Mouse (Mus musculus) forebrain, embryonic 16.5 days (tissue): ENCODE results near the gene Has1. TPM values are rescaled to one million over a fixed set of nuclear protein-coding genes. Genes with fewer than 3 reads are reported as not detected.
"Not testable (repeated sequence)": the region's sequence is repeated elsewhere in the genome, so short reads cannot be mapped to it uniquely, and the experiment has no call there.

Experiments
- ATAC-seq: fragments of 200-750 bp; cut with Nextera tagmentation; 2 replicates; pipeline ENCODE4 v1.8.0; 2017; ENCODE audit warnings: mild to moderate bottlenecking, moderate library complexity
- H3K27ac ChIP-seq: fragments of 300-500 bp; sonication (generic); 2 replicates; pipeline ENCODE4 v1.5.1; 2014; ENCODE audit warnings: low read length, control low read depth
- H3K27me3 ChIP-seq: fragments of 300-500 bp; sonication (generic); replicated peaks from 2 replicates; pipeline ENCODE4 v1.6.1; 2014; ENCODE audit warnings: low read length; ENCODE audit not compliant: control insufficient read depth, insufficient read depth
- H3K36me3 ChIP-seq: fragments of 300-500 bp; sonication (generic); 2 replicates; pipeline ENCODE4 v1.6.1; 2014; ENCODE audit not compliant: control insufficient read depth, insufficient read depth
- H3K4me1 ChIP-seq: fragments of 300-500 bp; sonication (generic); replicated peaks from 2 replicates; pipeline ENCODE4 v1.6.1; 2014; ENCODE audit warnings: low read length; ENCODE audit not compliant: control insufficient read depth, insufficient read depth
- H3K4me2 ChIP-seq: fragments of 300-500 bp; sonication (generic); 2 replicates; pipeline ENCODE4 v1.6.1; 2014; ENCODE audit warnings: mild to moderate bottlenecking, low read length, control low read depth
- H3K4me3 ChIP-seq: fragments of 300-500 bp; sonication (generic); replicated peaks from 2 replicates; pipeline ENCODE4 v1.5.1; 2014; ENCODE audit warnings: mild to moderate bottlenecking, low read length, control low read depth
- H3K9ac ChIP-seq: fragments of 300-500 bp; sonication (generic); replicated peaks from 2 replicates; pipeline ENCODE4 v1.6.1; 2014; ENCODE audit warnings: low read depth, low read length, control low read depth
- H3K9me3 ChIP-seq: fragments of 300-500 bp; sonication (generic); 2 replicates; pipeline ENCODE4 v1.6.1; 2016; ENCODE audit warnings: low read length; ENCODE audit not compliant: control insufficient read depth
- WGBS: fragments of 180-500 bp; shearing (Covaris S2); extraction: QIAGEN DNeasy Blood & Tissue Kit; methylation state at CpG from one replicate; pipeline ENCODE4 v1.1.7; 2014; 5-methylcytosine and 5-hydroxymethylcytosine counted together
- polyA plus RNA-seq: library from polyadenylated mRNA; unstranded; fragments of >200 nt; fragmentation: Nextera tagmentation; extraction: Ambion mirVana; gene quantifications from 2 replicates; pipeline ENCODE4 v1.2.1, GENCODE M21; 2015

Has1 gene
- polyA plus RNA-seq, 1 experiment from 2014 or later = 0.92 TPM

DNA sequence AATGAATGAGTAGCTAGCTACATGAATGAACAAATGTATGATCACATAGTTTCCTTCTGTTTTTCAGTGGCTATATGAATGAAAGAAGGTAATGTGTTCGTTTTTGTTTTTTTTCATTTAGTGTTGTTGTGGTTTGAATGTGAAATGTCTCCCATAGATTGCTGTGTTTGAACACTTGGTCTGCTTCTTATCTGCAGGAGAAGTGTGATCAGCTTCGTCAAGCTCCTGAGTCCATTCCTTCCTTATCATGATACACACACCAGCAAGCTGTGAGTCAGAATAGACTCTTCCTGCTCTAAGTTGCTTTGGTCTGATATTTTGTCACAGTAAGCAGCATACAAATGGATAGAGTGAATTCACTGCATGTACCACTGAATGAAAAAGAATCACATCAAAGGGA is 6.0 kb downstream of the Has1 start:
- Histone ChIP-seq H3K4me1 (peaks cover 4% of the 10 kb centered on the region; the same call in 1 of the 2 replicates), H3K36me3 (no peaks in the 10 kb centered on the region), H3K4me2 (no peak overlapping the region), H3K27me3 (no peaks in the 10 kb centered on the region), H3K27ac (no peak overlapping the region), H3K9ac (no peak overlapping the region), H3K4me3 (no peak overlapping the region), H3K9me3 (no peaks in the 10 kb centered on the region)
- ATAC-seq = no peak
- 85% methylated on average over 2 of the region's 2 CpGs for WGBS

DNA sequence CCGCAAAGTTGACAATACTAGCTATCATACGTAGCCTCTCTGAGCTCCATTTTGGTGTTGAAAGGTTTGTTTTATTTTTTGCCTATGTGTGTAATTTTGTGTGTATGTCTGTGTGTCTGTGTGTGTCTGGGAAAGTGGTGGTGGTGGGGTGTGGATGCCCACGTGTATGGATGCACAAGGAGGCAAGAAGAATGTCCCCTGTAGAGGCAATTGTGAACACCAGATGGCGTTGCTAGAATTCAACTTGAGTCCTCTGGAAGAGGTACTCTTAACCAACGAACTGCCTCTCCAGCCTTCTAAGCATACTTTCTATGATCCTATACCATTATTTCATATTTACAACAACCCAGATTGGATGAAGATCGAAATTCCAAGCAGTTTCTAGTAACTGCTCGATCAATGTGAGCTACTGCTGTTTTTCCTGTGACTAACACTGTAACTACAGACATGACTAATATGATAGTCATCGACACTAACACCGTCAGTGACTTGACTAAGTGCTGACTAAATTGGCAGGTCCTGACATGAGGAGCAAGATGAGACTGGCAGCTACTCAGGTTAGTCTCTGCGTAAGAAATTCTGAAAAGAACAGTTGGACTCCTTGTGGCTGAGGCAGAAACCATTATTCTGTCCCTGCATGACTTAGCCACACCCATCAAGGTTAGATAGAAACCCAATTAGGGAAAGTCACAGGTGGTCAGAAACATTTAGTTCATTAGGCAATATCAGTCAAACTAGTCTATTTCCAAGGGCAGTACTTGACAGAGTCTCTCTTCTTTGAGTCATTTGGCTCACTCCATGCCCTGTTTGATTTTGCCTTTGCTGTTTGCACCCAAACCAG is 9.6 kb downstream of the Has1 start:
- Histone ChIP-seq H3K9me3 (no peaks in the 10 kb centered on the region), H3K4me1 (peaks cover 4% of the 10 kb centered on the region; the same call in 1 of the 2 replicates), H3K36me3 (no peaks in the 10 kb centered on the region), H3K4me3 (no peak overlapping the region), H3K27me3 (no peaks in the 10 kb centered on the region), H3K27ac (no peak overlapping the region), H3K9ac (no peak overlapping the region), H3K4me2 (no peak overlapping the region)
- no peak for ATAC-seq
- 69% methylated on average over 10 of the region's 10 CpGs for WGBS

DNA sequence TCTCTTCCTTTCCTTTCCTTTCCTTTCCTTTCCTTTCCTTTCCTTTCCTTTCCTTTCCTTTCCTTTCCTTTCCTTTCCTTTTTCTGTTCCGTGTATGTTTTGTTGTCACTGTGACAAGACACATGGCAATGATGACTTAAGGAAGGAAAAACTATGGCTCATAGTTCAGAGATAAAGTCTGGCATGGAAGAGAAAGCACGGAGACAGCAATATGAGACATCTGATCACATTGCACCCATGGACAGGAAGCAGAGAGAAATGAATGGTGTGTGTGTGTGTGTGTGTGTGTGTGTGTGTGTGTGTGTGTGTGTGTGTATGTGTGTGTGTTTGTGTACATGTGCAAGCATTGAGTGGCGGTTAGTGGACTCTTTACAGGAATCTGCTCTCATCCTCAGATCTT is 10.4 kb downstream of the Has1 start:
- 86% methylated on average over 3 of the region's 3 CpGs for WGBS
- not testable (repeated sequence) for H3K27ac ChIP-seq, H3K4me3 ChIP-seq, H3K36me3 ChIP-seq, H3K27me3 ChIP-seq, H3K9ac ChIP-seq, H3K4me2 ChIP-seq, H3K9me3 ChIP-seq, H3K4me1 ChIP-seq, ATAC-seq

DNA sequence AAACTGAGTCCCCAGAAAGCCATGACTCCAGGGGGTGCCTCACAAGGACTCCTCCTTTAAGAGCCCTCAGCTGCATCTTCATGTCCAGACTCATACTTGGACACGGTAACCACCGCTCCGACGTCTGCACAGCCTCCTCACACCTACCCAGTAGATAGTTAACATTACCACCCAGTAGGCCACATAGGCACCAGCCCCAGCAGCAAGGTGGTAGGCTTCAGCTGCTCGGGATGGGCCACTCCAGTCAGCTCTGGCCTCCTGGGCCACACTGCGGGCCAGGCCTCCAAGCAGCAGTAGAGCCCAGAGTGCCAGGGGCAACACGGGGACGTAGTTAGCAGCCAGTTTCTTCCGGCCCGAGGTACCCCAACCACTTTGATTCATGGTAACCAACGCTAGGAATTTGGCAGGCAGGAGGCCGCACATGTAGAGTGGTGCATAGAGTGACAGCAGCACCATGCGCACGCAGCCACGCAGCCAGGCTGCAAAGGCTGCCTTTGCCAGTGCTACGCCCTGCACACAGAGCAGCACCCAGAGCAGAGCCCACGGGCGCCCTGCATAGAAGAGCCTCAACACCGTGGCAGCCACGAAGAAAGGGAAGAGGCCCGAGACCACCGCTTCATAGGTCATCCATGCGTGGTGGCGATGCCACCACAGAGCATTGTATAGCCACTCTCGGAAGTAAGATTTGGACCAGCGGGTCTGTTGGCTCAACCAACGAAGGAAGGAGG is 11.3 kb downstream of the Has1 start:
- no peaks in the 10 kb centered on the region for H3K9me3 ChIP-seq
- no peak overlapping the region for H3K4me2 ChIP-seq
- no peaks in the 10 kb centered on the region for H3K36me3 ChIP-seq
- H3K27me3 ChIP-seq = no peaks in the 10 kb centered on the region
- WGBS = 75% methylated on average over 27 of the region's 27 CpGs
- peak; percentile 77 for ATAC-seq
- peaks cover 3% of the 10 kb centered on the region for H3K4me1 ChIP-seq
- no peak overlapping the region for H3K9ac ChIP-seq
- H3K4me3 ChIP-seq = no peak overlapping the region
- no peak overlapping the region for H3K27ac ChIP-seq

DNA sequence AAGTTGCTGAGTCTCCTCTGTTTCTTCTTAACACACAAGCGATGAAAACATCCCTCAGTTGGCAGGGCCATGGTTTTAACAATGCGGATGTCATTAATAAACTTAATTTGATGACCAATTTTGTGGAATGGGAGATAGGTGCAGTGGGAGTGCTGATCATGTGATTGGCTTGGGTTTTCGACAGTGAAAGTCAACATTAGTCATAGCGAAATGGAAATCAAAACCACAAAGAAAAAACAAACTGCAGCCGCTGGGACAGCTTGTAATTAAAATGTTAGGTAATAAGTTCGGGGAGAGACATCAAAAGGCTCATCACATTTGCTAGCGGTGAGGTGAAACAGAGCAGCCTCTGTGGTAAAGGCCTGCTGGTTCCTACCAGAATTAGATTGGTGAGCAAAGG is 14.2 kb downstream of the Has1 start:
- H3K4me3 ChIP-seq = no peak overlapping the region
- no peaks in the 10 kb centered on the region; the same call in 1 of the 2 replicates for H3K36me3 ChIP-seq
- WGBS = 92% methylated on average over 7 of the region's 7 CpGs
- H3K4me2 ChIP-seq = no peak overlapping the region
- peaks cover 24% of the 10 kb centered on the region for H3K4me1 ChIP-seq
- no peaks in the 10 kb centered on the region for H3K9me3 ChIP-seq
- H3K27me3 ChIP-seq = no peaks in the 10 kb centered on the region
- no peak for ATAC-seq
- H3K9ac ChIP-seq = no peak overlapping the region
- H3K27ac ChIP-seq = no peak overlapping the region

- H3K27ac ChIP-seq = no peak overlapping the region
- peaks cover 26% of the 10 kb centered on the region for H3K4me1 ChIP-seq
- H3K4me2 ChIP-seq = no peak overlapping the region
- 94% methylated on average over 2 of the region's 2 CpGs for WGBS
- no peaks in the 10 kb centered on the region for H3K27me3 ChIP-seq
- no peaks in the 10 kb centered on the region; the same call in 1 of the 2 replicates for H3K36me3 ChIP-seq
- ATAC-seq = no peak
- no peak overlapping the region for H3K4me3 ChIP-seq
- no peak overlapping the region for H3K9ac ChIP-seq
- H3K9me3 ChIP-seq = no peaks in the 10 kb centered on the region
Measured at GRCm38 (mm10) chr17:17839276-17839675, 15.7 kb downstream of the Has1 start.

DNA sequence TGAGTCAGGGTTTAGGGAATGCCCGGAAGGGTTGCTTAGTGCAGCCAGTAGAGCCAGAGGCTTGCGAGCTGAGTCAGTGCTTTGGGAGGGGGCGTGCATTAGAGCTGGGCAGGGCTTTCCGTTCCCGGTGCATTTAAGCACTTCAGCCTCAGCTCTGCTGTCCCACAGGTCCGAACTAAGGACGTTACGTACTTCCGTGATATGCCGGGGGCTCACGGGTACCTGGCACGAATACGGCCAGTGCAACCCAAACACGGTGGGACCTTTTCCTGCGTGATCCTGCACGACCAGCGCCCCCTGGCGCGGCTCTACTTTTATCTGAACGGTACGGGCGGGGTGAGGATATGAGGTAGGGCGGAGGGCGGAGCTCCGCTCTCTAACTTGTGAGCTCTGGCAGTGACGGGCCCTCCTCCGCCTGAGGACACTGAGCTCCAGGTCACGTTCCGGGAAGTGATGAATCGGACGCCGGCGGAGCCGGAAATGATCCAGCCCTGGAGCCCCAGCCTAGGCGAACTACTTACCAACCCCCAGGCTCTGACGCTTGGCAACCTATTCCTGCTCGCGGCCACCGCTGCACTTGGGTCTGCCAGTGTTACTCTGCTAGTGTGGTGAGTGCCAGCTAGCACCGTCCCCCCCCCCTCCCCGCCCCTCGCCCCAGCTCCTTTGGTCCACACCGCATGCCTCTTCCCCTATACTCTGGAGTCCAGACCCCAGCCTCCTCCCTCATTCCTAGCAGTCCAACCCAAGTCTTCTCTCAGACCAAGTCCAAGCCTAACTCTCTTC is 16.9 kb downstream of the Has1 start:
- Histone ChIP-seq H3K36me3 (peaks cover 2% of the 10 kb centered on the region; the same call in 1 of the 2 replicates), H3K4me3 (peak overlapping the region; percentile 52), H3K9ac (peak overlapping the region; percentile 62), H3K9me3 (no peaks in the 10 kb centered on the region), H3K4me1 (peaks cover 30% of the 10 kb centered on the region), H3K27me3 (no peaks in the 10 kb centered on the region), H3K27ac (peak overlapping the region; percentile 77), H3K4me2 (peak overlapping the region; percentile 62)
- WGBS = under 1% methylated on average over 42 of the region's 43 CpGs
- ATAC-seq = peak; percentile 96

- peak overlapping the region; percentile 77 for H3K27ac ChIP-seq
- no peaks in the 10 kb centered on the region for H3K9me3 ChIP-seq
- peaks cover 4% of the 10 kb centered on the region for H3K36me3 ChIP-seq
- peak overlapping the region; percentile 62 for H3K9ac ChIP-seq
- H3K4me2 ChIP-seq = peak overlapping the region; percentile 62
- 9% methylated on average over 13 of the region's 13 CpGs for WGBS
- H3K27me3 ChIP-seq = no peaks in the 10 kb centered on the region
- H3K4me1 ChIP-seq = peaks cover 32% of the 10 kb centered on the region
- H3K4me3 ChIP-seq = peak overlapping the region; percentile 52
- no peak for ATAC-seq
Measured at GRCm38 (mm10) chr17:17837426-17837825, 17.6 kb downstream of the Has1 start.

DNA sequence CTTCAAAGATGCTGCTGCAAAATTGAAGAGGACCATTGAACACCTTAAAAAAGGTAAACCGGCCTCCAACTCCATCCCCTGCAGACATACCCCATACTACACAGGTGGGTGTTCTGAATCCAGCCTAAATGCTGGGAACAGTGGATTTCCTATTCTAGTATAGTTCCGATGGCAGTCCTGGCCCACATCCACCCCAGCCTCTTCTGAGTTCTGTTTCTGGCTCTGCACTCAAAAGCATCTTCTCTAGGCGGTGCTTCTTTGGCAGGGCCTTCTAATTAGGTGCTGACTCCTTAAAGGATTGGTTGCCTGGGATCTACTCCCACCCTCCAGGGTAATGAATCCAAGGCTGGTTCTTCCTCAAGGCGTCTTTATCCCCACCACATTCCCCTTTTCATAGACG is 18.9 kb downstream of the Has1 start:
- Histone ChIP-seq H3K9ac (no peak overlapping the region), H3K27me3 (no peaks in the 10 kb centered on the region), H3K4me1 (peaks cover 43% of the 10 kb centered on the region), H3K4me3 (no peak overlapping the region), H3K4me2 (no peak overlapping the region), H3K9me3 (no peaks in the 10 kb centered on the region), H3K27ac (no peak overlapping the region), H3K36me3 (peaks cover 10% of the 10 kb centered on the region)
- no peak for ATAC-seq
- WGBS = 43% methylated on average over 5 of the region's 5 CpGs
